Mouse (Mus musculus): ENCODE measurements around the gene Foxk1.

The Foxk1 gene

GRCm38 (mm10) chr5:142387716-142388115 lies 13.6 kb upstream of the Foxk1 start:
- DNase-seq (ENCODE audit: low spot score in 2 of 2), result no peak

GRCm38 (mm10) chr5:142391691-142392090 lies 9.6 kb upstream of the Foxk1 start:
- DNase-seq (ENCODE audit: low spot score in 2 of 2), result no peak

- no peak for DNase-seq (ENCODE audit: low spot score in 2 of 2)
These were observed 6.6 kb upstream of the Foxk1 start for GRCm38 (mm10) chr5:142394602-142395252.

GRCm38 (mm10) chr5:142395909-142396308 lies 5.4 kb upstream of the Foxk1 start:
- DNase-seq (ENCODE audit: low spot score in 2 of 2), result no peak

GRCm38 (mm10) chr5:142400181-142400883 lies 965 bp upstream of the Foxk1 start:
- DNase-seq (ENCODE audit: low spot score in 2 of 2), result no peak

- no peak for DNase-seq (ENCODE audit: low spot score in 2 of 2)
These were observed 636 bp downstream of the Foxk1 start for GRCm38 (mm10) chr5:142401641-142402625.

- no peak for DNase-seq (ENCODE audit: low spot score in 2 of 2)
These were observed 2.4 kb downstream of the Foxk1 start for GRCm38 (mm10) chr5:142403694-142404093.

GRCm38 (mm10) chr5:142404307-142404706 lies 3.0 kb downstream of the Foxk1 start:
- DNase-seq (ENCODE audit: low spot score in 2 of 2), result no peak

- peak; percentile 67 to 84 for DNase-seq (ENCODE audit: low spot score in 2 of 2)
These were observed 4.1 kb downstream of the Foxk1 start for GRCm38 (mm10) chr5:142405426-142405825.

- no peak for DNase-seq (ENCODE audit: low spot score in 2 of 2)
These were observed 5.1 kb downstream of the Foxk1 start for GRCm38 (mm10) chr5:142406401-142406800.

- no peak for DNase-seq (ENCODE audit: low spot score in 2 of 2)
These were observed 5.6 kb downstream of the Foxk1 start for GRCm38 (mm10) chr5:142406937-142407336.

GRCm38 (mm10) chr5:142407381-142407780 lies 6.1 kb downstream of the Foxk1 start:
- DNase-seq (ENCODE audit: low spot score in 2 of 2), result no peak

- no peak for DNase-seq (ENCODE audit: low spot score in 2 of 2)
These were observed 7.9 kb downstream of the Foxk1 start for GRCm38 (mm10) chr5:142409169-142409568.

- DNase-seq (ENCODE audit: low spot score in 2 of 2), result no peak
These were observed 9.1 kb downstream of the Foxk1 start for GRCm38 (mm10) chr5:142410348-142410747.

- DNase-seq (ENCODE audit: low spot score in 2 of 2), result no peak
These were observed 11.5 kb downstream of the Foxk1 start for GRCm38 (mm10) chr5:142412678-142413385.

GRCm38 (mm10) chr5:142413723-142414445 lies 12.6 kb downstream of the Foxk1 start:
- no peak for DNase-seq (ENCODE audit: low spot score in 2 of 2)

- DNase-seq (ENCODE audit: low spot score in 2 of 2), result no peak
These were observed 14.1 kb downstream of the Foxk1 start for GRCm38 (mm10) chr5:142415401-142415800.

GRCm38 (mm10) chr5:142416070-142416775 lies 14.9 kb downstream of the Foxk1 start:
- DNase-seq (ENCODE audit: low spot score in 2 of 2), result no peak

GRCm38 (mm10) chr5:142417104-142417503 lies 15.8 kb downstream of the Foxk1 start:
- no peak for DNase-seq (ENCODE audit: low spot score in 2 of 2)

- no peak for DNase-seq (ENCODE audit: low spot score in 2 of 2)
These were observed 16.6 kb downstream of the Foxk1 start for GRCm38 (mm10) chr5:142417876-142418275.
